Mouse (Mus musculus): ENCODE results near the gene Olfr1306. TPM values are rescaled to one million over a fixed set of nuclear protein-coding genes. Genes with fewer than 3 reads are reported as not detected.

Olfr1306 gene
- not detected in 2 replicates for polyA plus RNA-seq (2015; fragmentation: Nextera tagmentation; extraction: Ambion mirVana)

DNA sequence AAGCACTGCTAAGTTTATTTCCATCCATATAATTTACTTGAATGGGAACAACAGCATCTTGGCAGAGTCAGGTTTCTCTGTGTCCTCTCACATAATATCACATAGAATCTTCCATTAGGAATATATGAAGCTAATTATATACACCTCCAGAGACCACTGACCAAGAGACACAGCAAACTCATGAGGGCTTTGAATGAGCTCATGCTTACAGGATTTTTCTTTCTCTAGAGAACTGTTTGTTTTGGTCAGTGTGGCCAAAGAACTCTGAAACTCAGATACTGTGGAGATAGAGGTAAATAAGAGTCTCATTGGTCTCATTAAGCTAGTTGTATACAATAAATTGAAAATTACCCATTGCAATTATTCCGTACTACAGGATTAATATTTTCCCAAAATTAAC lies at the start of gene Olfr1306:
Gene Olfr1306, minus strand, starts transcription at position 101 of the 400 bp plus-strand sequence.
- Histone ChIP-seq H3K9me3 (replicated peaks) (peaks cover 4% of the 10 kb centered on the region; the same call in 1 of the 2 replicates), H3K27me3 (no peaks in the 10 kb centered on the region), H3K4me2 (no peak within 1 kb of the TSS), H3K9ac (no peak within 1 kb of the TSS), H3K4me1 (no peaks in the 10 kb centered on the region), H3K27ac (no peak within 1 kb of the TSS), H3K4me3 (no peak within 1 kb of the TSS), H3K36me3 (ENCODE audit: poor library complexity, severe bottlenecking) (no peaks in the 10 kb centered on the region)
- WGBS, result 82% methylated on average over 1 of the region's 1 CpGs
- ATAC-seq, result no peak

DNA sequence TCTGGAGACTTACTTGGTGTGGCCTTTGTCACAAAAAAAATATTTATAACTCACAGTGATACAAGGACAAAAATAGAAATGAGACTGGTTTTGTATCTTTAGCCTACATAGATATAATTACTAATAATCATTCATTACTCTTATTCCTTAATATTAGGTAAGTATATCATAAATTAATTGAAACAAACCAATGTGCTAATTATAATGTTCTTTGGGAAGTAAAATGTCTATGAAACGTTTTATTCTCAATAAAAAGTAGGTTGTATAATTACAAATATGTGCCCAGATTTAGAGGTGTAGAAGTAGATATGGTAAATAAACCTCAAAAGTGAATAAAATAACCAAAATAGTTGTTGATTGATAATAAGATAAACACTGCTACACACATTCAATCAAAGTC lies 48.8 kb upstream of the Olfr1306 start, which contains the start of gene Olfr1308:
Gene Olfr1308, minus strand, starts transcription at position 101 of the 400 bp plus-strand sequence.
- no peak for ATAC-seq
- 62% methylated on average over 1 of the region's 1 CpGs for WGBS
- no peaks in the 10 kb centered on the region for H3K9me3 ChIP-seq (replicated peaks)

DNA sequence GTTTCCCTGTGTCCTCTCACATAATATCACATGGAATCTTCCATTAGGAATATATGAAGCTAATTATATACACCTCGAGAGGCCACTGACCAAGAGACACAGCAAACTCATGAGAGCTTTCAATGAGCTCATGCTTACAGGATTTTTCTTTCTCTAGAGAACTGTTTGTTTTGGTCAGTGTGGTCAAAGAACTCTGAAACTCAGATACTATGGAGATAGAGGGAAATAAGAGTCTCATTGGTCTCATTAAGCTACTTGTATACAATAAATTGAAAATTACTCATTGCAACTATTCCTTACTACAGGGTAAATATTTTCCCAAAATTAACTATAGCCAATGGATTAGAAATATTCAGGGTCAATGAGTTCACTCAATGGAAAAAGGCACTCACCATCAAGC lies 33.3 kb upstream of the Olfr1306 start, which contains the start of gene Olfr1307:
Gene Olfr1307, minus strand, starts transcription at position 101 of the 400 bp plus-strand sequence.
- no peaks in the 10 kb centered on the region for H3K4me1 ChIP-seq
- no peak within 1 kb of the TSS for H3K4me2 ChIP-seq
- H3K4me3 ChIP-seq, result no peak within 1 kb of the TSS

More for the DNA sequence above, 48.8 kb upstream of the Olfr1306 start, which contains the start of gene Olfr1308:
- H3K9ac ChIP-seq, result no peak within 1 kb of the TSS
- H3K27me3 ChIP-seq, result no peaks in the 10 kb centered on the region
- no peak within 1 kb of the TSS for H3K4me3 ChIP-seq
- H3K27ac ChIP-seq, result no peak within 1 kb of the TSS
- H3K4me1 ChIP-seq, result no peaks in the 10 kb centered on the region
- no peak within 1 kb of the TSS for H3K4me2 ChIP-seq
- H3K36me3 ChIP-seq (ENCODE audit: poor library complexity, severe bottlenecking), result no peaks in the 10 kb centered on the region

GRCm38 (mm10) chr2:111877049-111877448 lies 39.0 kb downstream of the Olfr1306 start, which contains the start of gene Olfr1305:
Olfr1305 (minus strand) TSS chr2:111877149.
- Histone ChIP-seq H3K36me3 (ENCODE audit: poor library complexity, severe bottlenecking) (no peaks in the 10 kb centered on the region), H3K4me3 (no peak within 1 kb of the TSS), H3K9ac (no peak within 1 kb of the TSS), H3K27ac (no peak within 1 kb of the TSS), H3K27me3 (no peaks in the 10 kb centered on the region), H3K4me1 (no peaks in the 10 kb centered on the region), H3K4me2 (no peak within 1 kb of the TSS), H3K9me3 (replicated peaks) (no peaks in the 10 kb centered on the region)
- ATAC-seq, result no peak
- 93% methylated on average over 2 of the region's 2 CpGs for WGBS

More for the DNA sequence above, 33.3 kb upstream of the Olfr1306 start, which contains the start of gene Olfr1307:
- H3K27ac ChIP-seq, result no peak within 1 kb of the TSS
- 73% methylated on average over 1 of the region's 1 CpGs for WGBS
- H3K27me3 ChIP-seq, result no peaks in the 10 kb centered on the region
- no peaks in the 10 kb centered on the region for H3K36me3 ChIP-seq (ENCODE audit: poor library complexity, severe bottlenecking)
- H3K9ac ChIP-seq, result no peak within 1 kb of the TSS
- ATAC-seq, result no peak
- H3K9me3 ChIP-seq (replicated peaks), result no peaks in the 10 kb centered on the region

Other genes starting within 250 kb of the Olfr1306 start
- gene Olfr1301, start 165.3 kb downstream of the Olfr1306 start, polyA plus RNA-seq (2015; fragmentation: Nextera tagmentation; extraction: Ambion mirVana), result not detected in 2 replicates
- not detected in 2 replicates for gene Olfr1302, start 138.8 kb downstream of the Olfr1306 start, polyA plus RNA-seq (2015; fragmentation: Nextera tagmentation; extraction: Ambion mirVana)
- gene Olfr1303, start 95.9 kb downstream of the Olfr1306 start, polyA plus RNA-seq (2015; fragmentation: Nextera tagmentation; extraction: Ambion mirVana), result not detected in 2 replicates
- not detected in 2 replicates for gene Olfr1305, start 39.1 kb downstream of the Olfr1306 start, polyA plus RNA-seq (2015; fragmentation: Nextera tagmentation; extraction: Ambion mirVana)
- 0.01 TPM in 2 replicates for gene Olfr1307, start 33.2 kb upstream of the Olfr1306 start, polyA plus RNA-seq (2015; fragmentation: Nextera tagmentation; extraction: Ambion mirVana)
- gene Olfr1308, start 48.7 kb upstream of the Olfr1306 start, polyA plus RNA-seq (2015; fragmentation: Nextera tagmentation; extraction: Ambion mirVana), result not detected in 2 replicates
- gene Olfr1309, start 74.0 kb upstream of the Olfr1306 start, polyA plus RNA-seq (2015; fragmentation: Nextera tagmentation; extraction: Ambion mirVana), result not detected in 2 replicates
- not detected in 2 replicates for gene Olfr1310, start 96.4 kb upstream of the Olfr1306 start, polyA plus RNA-seq (2015; fragmentation: Nextera tagmentation; extraction: Ambion mirVana)
- gene Olfr1311, start 108.1 kb upstream of the Olfr1306 start, polyA plus RNA-seq (2015; fragmentation: Nextera tagmentation; extraction: Ambion mirVana), result not detected in 2 replicates
- not detected in 2 replicates for gene Olfr1312, start 134.0 kb upstream of the Olfr1306 start, polyA plus RNA-seq (2015; fragmentation: Nextera tagmentation; extraction: Ambion mirVana)
- not detected in 2 replicates for gene Olfr1313, start 161.6 kb upstream of the Olfr1306 start, polyA plus RNA-seq (2015; fragmentation: Nextera tagmentation; extraction: Ambion mirVana)
- not detected in 2 replicates for gene Olfr1314, start 180.5 kb upstream of the Olfr1306 start, polyA plus RNA-seq (2015; fragmentation: Nextera tagmentation; extraction: Ambion mirVana)
- not detected in 2 replicates for gene Olfr1315-ps1, start 199.2 kb upstream of the Olfr1306 start, polyA plus RNA-seq (2015; fragmentation: Nextera tagmentation; extraction: Ambion mirVana)
- gene Olfr1316, start 218.7 kb upstream of the Olfr1306 start, polyA plus RNA-seq (2015; fragmentation: Nextera tagmentation; extraction: Ambion mirVana), result not detected in 2 replicates
- not detected in 2 replicates for gene Olfr1317, start 224.1 kb upstream of the Olfr1306 start, polyA plus RNA-seq (2015; fragmentation: Nextera tagmentation; extraction: Ambion mirVana)
- gene Olfr1318, start 237.9 kb upstream of the Olfr1306 start, polyA plus RNA-seq (2015; fragmentation: Nextera tagmentation; extraction: Ambion mirVana), result 0.06 TPM in 1 of 2 replicates, not detected in the other

All from forebrain, embryonic 13.5 days (tissue).